Mouse (Mus musculus): ENCODE measurements around the gene Alox5ap. TPM values are rescaled to one million over a fixed set of nuclear protein-coding genes. Genes with fewer than 3 reads are reported as not detected.

Gene Alox5ap
- polyA plus RNA-seq, 2 experiments from 2014 or later: 2.1 to 2.5 TPM

- no peak for ATAC-seq
These were observed 52.4 kb downstream of the Alox5ap start for GRCm38 (mm10) chr5:149316926-149317325.

DNA sequence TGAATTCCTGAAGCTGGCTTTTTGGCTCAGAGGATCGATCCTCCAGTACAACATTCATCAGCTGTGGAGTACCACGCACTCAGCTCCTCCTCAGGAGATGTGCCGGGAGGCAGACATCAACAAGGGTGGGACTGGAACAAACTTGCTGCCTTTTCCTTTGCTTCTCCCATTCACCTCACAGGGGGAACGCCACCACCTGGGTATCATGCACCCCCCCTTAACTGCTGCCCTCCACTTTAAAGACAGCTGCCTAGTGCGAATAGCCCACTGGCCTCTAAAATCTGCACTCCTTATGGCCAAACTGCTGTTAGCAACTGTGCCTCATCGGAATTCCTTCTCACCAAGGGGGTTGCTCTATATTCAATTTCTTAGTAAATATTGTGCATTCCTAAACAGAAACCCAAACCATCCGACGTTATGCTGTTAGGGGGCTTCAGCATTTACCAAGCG is 55.3 kb downstream of the Alox5ap start:
- ATAC-seq: no peak

- ATAC-seq: peak; percentile 55
These were observed 56.2 kb downstream of the Alox5ap start for GRCm38 (mm10) chr5:149320534-149321482.

- no peak for ATAC-seq
These were observed 57.6 kb downstream of the Alox5ap start for GRCm38 (mm10) chr5:149321909-149322841.

GRCm38 (mm10) chr5:149322938-149323553 is 58.5 kb downstream of the Alox5ap start:
- no peak for ATAC-seq

- ATAC-seq: peak; percentile 86
These were observed 60.2 kb downstream of the Alox5ap start for GRCm38 (mm10) chr5:149324739-149325138.

- ATAC-seq: no peak
These were observed 64.7 kb downstream of the Alox5ap start for GRCm38 (mm10) chr5:149329098-149329887.

- ATAC-seq: no peak
These were observed 66.0 kb downstream of the Alox5ap start for GRCm38 (mm10) chr5:149330601-149331000.

DNA sequence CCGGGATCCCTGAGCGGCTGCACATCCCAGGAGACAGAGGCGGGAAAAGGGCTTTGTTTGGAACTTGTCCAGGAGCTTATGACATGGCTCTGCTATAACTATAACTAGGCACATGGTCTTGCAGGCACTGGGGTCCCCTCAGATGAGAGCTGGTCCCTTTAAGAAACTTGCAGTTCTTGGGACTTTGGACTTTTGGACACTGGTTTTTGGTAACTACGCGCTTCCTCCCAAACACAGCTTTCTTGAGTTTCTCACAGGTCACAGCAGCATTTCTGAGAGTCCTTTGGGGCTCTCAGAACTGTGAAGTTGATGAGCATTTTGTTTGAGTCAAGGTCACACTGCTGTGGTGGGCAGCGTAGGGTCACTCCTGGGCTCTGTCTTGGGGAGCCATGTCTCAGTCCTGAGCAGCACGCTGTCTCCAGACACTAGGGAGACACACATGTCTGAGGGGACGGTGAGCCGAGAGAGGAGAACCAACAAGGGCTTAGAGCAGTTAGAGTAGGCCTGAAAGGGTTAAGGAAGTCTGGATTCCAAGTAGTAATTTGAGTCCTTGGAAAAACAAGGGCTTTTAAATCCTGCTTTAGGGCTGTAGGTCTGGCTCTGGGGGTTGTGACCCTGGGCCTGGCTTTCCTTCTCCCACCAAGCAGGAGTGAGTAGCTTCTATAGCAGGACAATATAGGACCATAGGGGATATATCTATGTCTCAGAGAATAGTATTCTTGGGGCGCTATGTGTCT is 67.0 kb downstream of the Alox5ap start:
- ATAC-seq: no peak

GRCm38 (mm10) chr5:149332787-149333186 is 68.2 kb downstream of the Alox5ap start:
- no peak for ATAC-seq

- peak; percentile 81 for ATAC-seq
These were observed 69.6 kb downstream of the Alox5ap start for GRCm38 (mm10) chr5:149333941-149334698.

DNA sequence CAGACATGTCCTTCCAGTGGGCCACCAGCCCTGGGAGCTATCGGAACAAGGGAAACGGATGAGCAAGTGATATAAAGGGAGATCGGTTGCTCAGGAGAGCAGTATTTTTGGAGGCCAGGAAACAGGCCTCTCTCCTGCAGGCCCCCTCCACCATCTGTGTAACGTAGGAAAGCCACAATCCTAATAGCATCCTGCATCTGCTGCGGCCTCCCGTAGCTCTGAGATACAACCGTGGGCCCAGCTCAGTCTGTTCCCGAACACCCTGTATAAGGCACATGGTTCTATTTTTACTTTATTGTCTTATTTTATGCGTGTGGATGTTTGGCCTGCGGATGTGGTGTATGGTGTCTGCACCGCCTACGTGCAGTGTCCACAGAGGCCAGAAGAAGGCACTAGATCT is 70.4 kb downstream of the Alox5ap start:
- no peak for ATAC-seq

GRCm38 (mm10) chr5:149335563-149336238 is 71.1 kb downstream of the Alox5ap start:
- ATAC-seq: peak; percentile 79

DNA sequence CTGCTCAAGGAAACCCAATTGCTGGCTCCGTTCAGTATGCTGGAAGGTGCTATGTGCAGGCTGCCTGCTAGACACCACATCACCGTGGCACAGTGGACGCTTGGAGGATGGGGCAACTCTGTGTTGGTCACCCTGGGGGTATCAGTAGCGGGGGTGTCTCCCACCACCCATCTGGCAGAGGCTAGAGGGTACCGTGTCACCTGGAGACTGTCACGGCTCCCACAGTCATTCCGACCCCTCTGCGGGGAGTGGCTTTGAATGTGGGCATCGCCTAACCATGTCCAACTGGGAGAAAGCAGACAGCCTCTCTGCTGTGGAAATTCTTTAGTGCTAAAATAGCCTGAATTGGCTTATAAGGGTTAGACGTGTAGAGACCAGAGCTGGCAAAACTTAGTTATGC is 72.6 kb downstream of the Alox5ap start:
- ATAC-seq: no peak

Other genes with a start within 250 kb of the Alox5ap start
- 10 to 100 TPM; 38.6 to 42.6 TPM for gene Uspl1, start 80.4 kb upstream of the Alox5ap start, polyA plus RNA-seq (2017; shearing (Covaris generic))
- gene Hmgb1, start 80.3 kb upstream of the Alox5ap start, polyA plus RNA-seq (2017; shearing (Covaris generic)): 100 to 1,000 TPM; 359 to 760 TPM
- gene Medag, start 147.0 kb downstream of the Alox5ap start, polyA plus RNA-seq (2017; shearing (Covaris generic)): 1 to 10 TPM; 2.4 to 2.7 TPM
- gene Tex26, start 174.9 kb downstream of the Alox5ap start, polyA plus RNA-seq (2017; shearing (Covaris generic)): not detected

Measured in CD4-positive, CD25-positive, alpha-beta regulatory T cell, adult 4 months (primary cell).